Mouse (Mus musculus): ENCODE data around the gene Cyp39a1.

Cyp39a1 gene

GRCm38 (mm10) chr17:43788222-43788621 is 121.0 kb downstream of the Cyp39a1 start:
- DNase-seq (ENCODE audit: low spot score), result no peak

- DNase-seq (ENCODE audit: low spot score), result no peak
Measured at GRCm38 (mm10) chr17:43789376-43789775, 122.2 kb downstream of the Cyp39a1 start.

- no peak for DNase-seq (ENCODE audit: low spot score)
Measured at GRCm38 (mm10) chr17:43791751-43792150, 124.5 kb downstream of the Cyp39a1 start.

GRCm38 (mm10) chr17:43794731-43795280 is 127.6 kb downstream of the Cyp39a1 start:
- DNase-seq (ENCODE audit: low spot score), result no peak
